Mouse (Mus musculus): ENCODE measurements around the gene Glmn.

GRCm38 (mm10) chr5:107569148-107569547 lies 28.5 kb downstream of the Glmn start:
- TF ChIP-seq POLR2A (IDR thresholded peaks at IDR 0.05; ENCODE audit: low read depth, low read length) (no peak), CTCF (IDR thresholded peaks at IDR 0.05; ENCODE audit: extremely low read depth, insufficient read length, insufficient replicate concordance, low read depth, low read length) (no peak)
